Mouse (Mus musculus) gastrocnemius, postnatal 36 days (tissue): ENCODE measurements at regions not wholly inside any gene's neighbourhood (a gene's known extent, or its start where the extent isn't known, plus 50 kb on each side); places are given as distances from the start of the nearest gene placed in this dataset.

ENCODE experiments used
- DNase-seq, 2 experiments: peaks; one replicate each; pipeline ENCODE4 v3.0.0; 2022
- intact Hi-C: fragments of 180-260 bp; cut with DNase I; formaldehyde crosslinking; loops from one replicate; pipeline ENCODE4 v1.15.1; 2025

DNA sequence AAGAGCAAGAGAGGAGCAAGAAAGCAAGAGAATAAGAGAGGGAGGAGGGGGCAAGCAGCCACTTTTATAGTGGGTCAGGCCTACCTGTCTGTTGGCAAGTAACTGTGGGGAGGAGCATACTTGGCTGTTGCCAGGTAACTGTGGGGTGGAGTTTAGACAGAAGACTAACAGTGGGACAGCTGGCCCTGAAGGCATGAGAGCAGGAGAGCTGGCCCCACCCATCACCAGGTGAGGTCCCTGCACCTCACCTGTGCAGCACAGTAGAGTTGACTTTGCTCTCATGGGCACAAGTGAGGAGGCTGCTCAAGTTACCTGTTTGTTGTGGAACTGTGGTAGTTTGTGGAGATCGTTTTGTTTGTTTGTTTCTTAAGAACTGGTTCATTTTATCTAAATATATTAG, 208.1 kb downstream of the Spata18 start:
- intact Hi-C loops, result loop anchor here (10.0 kb wide), 1 partner anchor 1295 kb away; the partner anchor contains the start of gene Pdgfra
- no peak for DNase-seq

DNA sequence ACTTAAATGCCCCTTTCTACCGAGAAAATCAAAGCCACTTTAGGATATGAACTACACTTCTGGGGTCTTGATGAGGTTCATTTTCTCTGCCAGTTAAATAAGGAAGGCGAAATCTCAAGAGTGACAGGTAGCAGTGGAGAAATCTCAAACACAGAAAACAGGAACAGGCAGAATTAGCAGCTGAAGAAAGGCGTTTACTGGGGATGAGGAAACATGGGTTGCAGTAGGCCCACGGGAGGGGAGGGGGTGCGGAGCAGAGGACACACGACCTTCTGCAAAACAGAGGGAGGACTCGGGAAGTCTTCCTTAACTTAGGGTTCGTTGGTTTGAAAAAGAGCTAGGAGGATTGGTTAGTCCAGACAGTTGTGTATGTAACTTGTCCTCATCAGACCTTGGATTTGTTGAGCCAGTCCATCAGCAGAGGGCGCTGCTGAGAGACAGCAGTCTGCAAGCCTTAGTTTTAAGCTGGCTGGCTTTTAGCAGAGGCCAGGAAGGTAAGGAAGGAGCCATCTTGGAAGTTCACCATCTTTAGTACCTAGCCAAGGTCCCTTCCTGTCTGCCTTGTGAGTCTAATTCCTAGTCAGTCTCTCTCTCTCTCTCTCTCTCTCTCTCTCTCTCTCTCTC, 204.0 kb downstream of the Usp46 start:
- intact Hi-C loops, result no loop called here
- peak; percentile 45 to 53 for DNase-seq

GRCm38 (mm10) chr5:73872641-73873421, 195.4 kb downstream of the Usp46 start:
- intact Hi-C loops, result no loop called here
- DNase-seq, result no peak

GRCm38 (mm10) chr5:73874770-73875169, 193.5 kb downstream of the Usp46 start:
- no peak for DNase-seq
- intact Hi-C loops, result no loop called here

DNA sequence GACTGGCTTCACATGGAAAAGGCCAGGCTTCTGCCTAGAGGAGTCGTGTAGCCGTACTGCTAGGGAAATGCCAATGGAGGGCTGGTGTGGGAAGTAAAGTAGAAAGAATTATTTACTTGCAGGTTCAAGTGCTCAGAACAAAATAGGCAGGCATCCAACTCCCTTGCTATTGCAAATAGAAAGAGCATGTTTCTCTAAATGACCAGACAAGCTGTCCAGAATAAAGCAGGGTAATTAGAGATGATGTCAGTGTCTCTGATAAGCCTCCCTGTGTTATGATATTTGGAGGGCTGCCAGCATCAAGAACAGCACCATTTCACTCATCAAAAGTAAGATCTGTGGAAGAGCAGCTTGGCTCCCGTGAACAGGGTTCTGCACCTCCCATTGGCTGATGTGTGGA, 192.4 kb downstream of the Usp46 start:
- no peak for DNase-seq
- intact Hi-C loops, result no loop called here

GRCm38 (mm10) chr5:73880936-73881335, 187.3 kb downstream of the Usp46 start:
- DNase-seq, result no peak
- intact Hi-C loops, result no loop called here

DNA sequence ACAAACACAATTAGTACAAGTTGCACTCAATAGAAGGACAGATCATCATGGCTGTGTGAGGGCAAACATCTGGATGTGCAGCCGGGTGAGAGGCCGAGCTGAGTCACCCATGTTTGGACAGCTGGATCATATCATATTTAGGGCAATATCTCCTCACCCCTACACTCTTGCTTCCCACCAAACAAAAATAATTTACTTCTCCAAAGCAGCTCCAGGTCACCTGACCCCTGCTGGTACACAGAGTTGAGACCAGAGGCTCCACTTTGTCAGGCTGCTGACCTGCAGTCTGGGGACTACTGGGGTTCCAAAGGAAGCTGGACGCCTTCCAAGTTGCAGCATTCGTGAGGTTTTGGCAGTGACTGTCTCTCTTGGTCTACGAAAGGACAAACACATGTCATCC, 186.3 kb downstream of the Usp46 start:
- peak; percentile 44 to 54 for DNase-seq
- intact Hi-C loops, result no loop called here

- intact Hi-C loops, result no loop called here
- no peak for DNase-seq
Observed at GRCm38 (mm10) chr5:73884998-73885397, 183.2 kb downstream of the Usp46 start.

DNA sequence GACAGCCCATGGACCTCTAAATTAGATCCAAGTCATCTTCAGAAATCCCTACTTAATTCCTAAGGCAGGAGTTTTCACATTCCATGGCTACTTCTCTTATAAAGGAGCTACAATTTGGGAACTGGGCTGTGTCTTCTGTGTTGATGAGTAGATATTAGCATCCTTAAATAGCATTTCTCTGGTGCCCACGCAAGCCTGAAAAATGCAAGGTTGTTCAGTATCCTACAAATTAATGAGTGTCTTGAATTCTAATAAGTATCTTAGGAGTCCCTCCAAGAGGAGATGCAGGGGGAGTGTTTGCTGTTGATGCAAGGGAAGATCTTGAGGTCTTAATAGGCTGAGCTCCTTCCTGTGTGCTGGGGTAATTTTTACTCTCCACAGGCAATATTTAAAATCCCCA, 182.5 kb downstream of the Usp46 start:
- no peak for DNase-seq
- intact Hi-C loops, result no loop called here

DNA sequence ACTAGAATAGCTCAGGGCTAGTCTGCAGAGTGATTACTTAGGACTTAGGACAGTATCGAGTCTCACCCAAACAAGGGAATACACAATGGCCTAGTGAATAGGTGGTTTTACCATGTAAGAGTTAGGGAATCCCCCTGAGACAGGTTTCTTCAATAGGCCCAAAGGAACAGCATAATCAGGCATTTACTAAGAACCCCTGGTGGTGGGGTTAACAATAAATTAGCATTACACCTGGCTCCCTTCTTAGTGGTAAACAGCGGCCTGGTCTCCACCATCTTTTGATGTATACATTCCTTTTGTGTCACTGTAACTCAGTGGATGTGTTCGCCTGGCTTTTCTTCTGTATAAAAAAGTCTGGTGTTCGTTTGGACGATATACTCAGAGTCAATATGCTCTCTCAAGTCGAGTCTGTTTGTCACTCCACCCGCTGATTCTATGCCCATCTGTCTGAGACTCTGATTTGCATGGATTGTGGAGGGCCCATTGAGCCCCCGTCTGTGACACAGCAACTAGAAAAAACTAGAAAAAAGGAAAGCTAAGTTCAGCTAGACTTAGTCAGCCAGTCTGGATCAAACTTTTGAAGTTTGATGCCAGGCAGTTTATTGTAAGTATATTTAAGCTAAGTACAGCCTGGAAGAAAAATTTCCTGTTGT, 180.8 kb downstream of the Usp46 start:
- DNase-seq, result no peak
- intact Hi-C loops, result no loop called here

DNA sequence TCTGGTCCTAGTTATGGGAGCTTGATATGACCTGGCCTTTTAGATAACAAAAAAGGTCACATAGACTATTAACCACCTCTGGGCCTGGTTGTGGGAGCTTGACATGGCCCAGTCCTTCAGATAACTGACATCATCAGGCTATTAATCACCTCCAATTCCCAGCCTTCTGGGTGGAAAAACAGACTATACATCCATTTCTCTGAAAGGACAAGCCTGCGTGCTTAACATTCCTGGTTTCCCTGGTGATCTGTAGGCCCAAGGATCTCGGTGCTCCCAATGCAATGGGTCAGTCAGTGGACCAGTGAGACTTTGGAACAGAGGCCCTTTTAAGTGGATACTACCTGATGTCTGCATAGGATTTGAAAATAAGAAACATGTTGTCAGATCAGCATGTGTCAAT, 179.8 kb downstream of the Usp46 start:
- intact Hi-C loops, result no loop called here
- DNase-seq, result no peak

DNA sequence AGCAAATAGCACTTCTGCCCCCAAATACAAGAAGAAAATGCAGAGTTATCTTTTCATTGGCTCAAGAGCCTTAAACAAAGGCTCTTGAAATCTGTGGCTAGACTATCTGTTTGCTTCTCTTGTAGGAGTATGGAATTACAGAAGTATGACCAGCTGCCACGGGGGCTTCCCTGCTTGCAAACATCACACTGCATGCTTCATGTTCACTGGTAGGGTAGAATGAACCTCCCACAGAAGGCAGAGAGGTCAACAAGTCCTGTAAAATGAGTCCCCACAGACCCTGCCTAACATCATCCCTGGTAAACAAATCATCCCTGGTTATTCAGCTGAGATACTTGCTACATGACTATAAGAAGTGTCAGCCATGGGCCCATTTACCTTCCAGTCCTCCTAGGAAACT, 178.9 kb downstream of the Usp46 start:
- no peak for DNase-seq
- intact Hi-C loops, result no loop called here

- intact Hi-C loops, result no loop called here
- DNase-seq, result no peak
Observed at GRCm38 (mm10) chr5:73890942-73891341, 177.3 kb downstream of the Usp46 start.

DNA sequence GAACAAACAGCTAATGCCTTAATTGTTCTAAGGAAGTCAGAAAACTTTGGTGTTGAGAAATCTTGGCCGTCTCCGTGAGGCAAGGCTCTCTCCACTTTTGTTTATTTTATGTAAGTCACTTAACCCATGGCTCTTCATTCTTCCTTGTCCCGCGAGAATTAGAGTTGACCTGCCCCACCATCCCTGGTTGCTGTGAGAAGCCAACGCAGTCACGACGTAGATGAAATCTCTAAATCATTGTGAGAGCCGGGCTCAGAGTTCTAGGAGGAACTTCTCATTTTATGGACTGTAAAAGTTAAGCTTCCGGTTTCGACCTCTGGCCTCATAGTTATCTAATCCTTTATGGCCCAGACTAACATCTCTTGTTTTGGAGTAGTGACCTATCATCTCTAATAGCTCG, 176.6 kb downstream of the Usp46 start:
- DNase-seq, result no peak
- intact Hi-C loops, result no loop called here

- DNase-seq, result no peak
- intact Hi-C loops, result no loop called here
Observed at GRCm38 (mm10) chr5:73892440-73893225, 175.6 kb downstream of the Usp46 start.

GRCm38 (mm10) chr5:73895186-73895585, 173.0 kb downstream of the Usp46 start:
- intact Hi-C loops, result no loop called here
- no peak for DNase-seq

- intact Hi-C loops, result no loop called here
- DNase-seq, result no peak
Observed at GRCm38 (mm10) chr5:73896785-73897184, 171.4 kb downstream of the Usp46 start.

DNA sequence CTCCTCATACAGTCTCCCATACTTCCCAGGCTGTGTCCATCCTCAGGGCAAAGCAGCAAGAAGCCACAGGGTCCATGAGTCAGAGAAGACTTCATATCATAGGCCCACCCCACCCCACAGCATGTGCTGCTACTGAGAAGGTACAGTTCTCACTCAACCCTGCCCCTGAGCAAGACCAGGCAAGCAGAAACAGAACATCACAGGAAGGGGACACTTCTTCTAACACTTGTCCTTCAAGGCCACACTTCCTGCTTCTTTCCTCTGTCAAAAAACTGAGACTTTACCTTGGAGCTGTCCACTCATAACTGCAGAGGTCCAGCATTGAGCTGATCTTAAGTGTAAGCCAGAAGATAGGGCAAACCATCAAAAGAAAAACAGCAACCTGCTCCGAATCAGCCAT, 166.6 kb downstream of the Usp46 start:
- intact Hi-C loops, result no loop called here

GRCm38 (mm10) chr5:73902470-73903218, 165.6 kb downstream of the Usp46 start:
- DNase-seq, result no peak
- intact Hi-C loops, result no loop called here

More for the DNA sequence above, 166.6 kb downstream of the Usp46 start:
- no peak for DNase-seq

- no peak for DNase-seq
- intact Hi-C loops, result no loop called here
Observed at GRCm38 (mm10) chr5:73903219-73903570, 165.0 kb downstream of the Usp46 start.
